10 mouse cellular contexts compared by ENCODE assay signal in genomic region chr7:121392740-121392993, GRCm38 (mm10). TPM values are rescaled to one million over a fixed set of nuclear protein-coding genes. Genes with fewer than 3 reads are reported as not detected.
DNase-seq lines count a peak whose midpoint lies in the region; ATAC-seq and TF ChIP-seq lines count a peak whose summit lies in the region.
"Had no signal": no experiment of that assay in that cellular context is flagged by ENCODE, and none has a peak within 500 bp of the region (broad histone marks: within the 10 kb centered on the region; RNA-seq: fewer than 3 reads in every experiment).

No protein-coding gene starts in this region.

- H3K9ac ChIP-seq in heart, embryonic 14.5 days (ENCODE audit: low read length) = no peak overlapping the region
- H3K9ac ChIP-seq in forebrain, embryonic 12.5 days = 0 out of 2 replicates have a peak overlapping the region, but pooled peaks have one; percentile 21
- no peak overlapping the region for H3K9ac ChIP-seq in limb, embryonic 14.5 days (ENCODE audit: low read depth, low read length, severe bottlenecking)

- H3K27ac ChIP-seq in heart, embryonic 14.5 days (replicated peaks in 1 of 2; ENCODE audit: control insufficient read depth in 1 of 2, insufficient read depth in 1 of 2, low read depth in 2 of 2, low read length in 2 of 2) = no peak overlapping the region
- H3K27ac ChIP-seq in forebrain, embryonic 12.5 days = no peak overlapping the region
- H3K27ac ChIP-seq in limb, embryonic 14.5 days (replicated peaks; ENCODE audit: low read depth, low read length) = no peak overlapping the region

- peak overlapping the region; percentile 46 for H3K4me2 ChIP-seq in heart, embryonic 14.5 days (ENCODE audit: low read length)
- peak overlapping the region; percentile 66 for H3K4me2 ChIP-seq in forebrain, embryonic 12.5 days
- peak overlapping the region; percentile 49 for H3K4me2 ChIP-seq in limb, embryonic 14.5 days (replicated peaks; ENCODE audit: low read depth, low read length, severe bottlenecking)

- H3K4me3 ChIP-seq in heart, embryonic 14.5 days (ENCODE audit: control insufficient read depth in 1 of 2, insufficient read depth in 1 of 2, low read depth in 1 of 2, low read length in 2 of 2) = no peak overlapping the region; a peak in 1 of 4 replicates
- H3K4me3 ChIP-seq in forebrain, embryonic 12.5 days (replicated peaks) = peak overlapping the region; percentile 41
- peak overlapping the region; percentile 33 for H3K4me3 ChIP-seq in limb, embryonic 14.5 days (replicated peaks; ENCODE audit: low read length)

- 0 out of 4 replicates have a peak, but pooled peaks cover 0 to 2% of the 10 kb centered on the region in 2 experiments for H3K4me1 ChIP-seq in heart, embryonic 14.5 days (ENCODE audit: control insufficient read depth in 2 of 2, insufficient read depth in 2 of 2, low read length in 2 of 2)
- peaks cover 17% of the 10 kb centered on the region for H3K4me1 ChIP-seq in forebrain, embryonic 12.5 days
- H3K4me1 ChIP-seq in limb, embryonic 14.5 days (ENCODE audit: control insufficient read depth, insufficient read depth, low read length) = peaks cover 5% of the 10 kb centered on the region

- no peak for DNase-seq in heart, postnatal 25 days (ENCODE audit: low spot score)
- peak; percentile 5 for DNase-seq in ES-CJ7 (ENCODE audit: low read depth, low spot score)
- DNase-seq in limb, embryonic 14.5 days (ENCODE audit: low spot score) = no peak
- no peak for DNase-seq in adipocyte (ENCODE audit: low spot score)
- DNase-seq in gastrocnemius, postnatal 14 days = no peak
- DNase-seq: kidney, adult 9 months; lung, postnatal 10 days had no signal

- 0 out of 2 replicates have a peak, but pooled peaks have one; percentile 17 for ATAC-seq in heart, embryonic 14.5 days (ENCODE audit: insufficient number of reproducible peaks, insufficient read depth, low FRiP score, low read depth)
- no peak for ATAC-seq in forebrain, embryonic 12.5 days (ENCODE audit: low FRiP score)
- ATAC-seq in limb, embryonic 14.5 days (ENCODE audit: low FRiP score, low read depth) = no peak
- ATAC-seq in granulocyte monocyte progenitor cell, adult 5-6 weeks (replicated peaks; ENCODE audit: poor library complexity, severe bottlenecking) = no peak

- no peaks in the 10 kb centered on the region for H3K9me3 ChIP-seq in heart, embryonic 14.5 days (ENCODE audit: control insufficient read depth, low read length)
- no peaks in the 10 kb centered on the region for H3K9me3 ChIP-seq in forebrain, embryonic 12.5 days
- no peaks in the 10 kb centered on the region for H3K9me3 ChIP-seq in limb, embryonic 14.5 days (ENCODE audit: control insufficient read depth, low read length)

- no peak for TF ChIP-seq POLR2A in limb, embryonic 14.5 days (IDR thresholded peaks at IDR 0.05; ENCODE audit: borderline replicate concordance, extremely low read depth, insufficient read depth, insufficient read length)

- 1% methylated on average over 27 of the region's 28 CpGs for WGBS in heart, embryonic 14.5 days
- WGBS in forebrain, embryonic 12.5 days = under 1% methylated on average over 28 of the region's 28 CpGs
- 1% methylated on average over 28 of the region's 28 CpGs for WGBS in limb, embryonic 14.5 days

- H3K36me3 ChIP-seq in heart, embryonic 14.5 days (ENCODE audit: control insufficient read depth, insufficient read depth, low read length) = no peaks in the 10 kb centered on the region
- no peaks in the 10 kb centered on the region for H3K36me3 ChIP-seq in forebrain, embryonic 12.5 days (replicated peaks)
- no peaks in the 10 kb centered on the region for H3K36me3 ChIP-seq in limb, embryonic 14.5 days (ENCODE audit: control insufficient read depth, insufficient read depth, low read length)

- H3K27me3 ChIP-seq in heart, embryonic 14.5 days (ENCODE audit: control insufficient read depth, insufficient read depth, low read length) = peaks cover 52% of the 10 kb centered on the region
- H3K27me3 ChIP-seq in forebrain, embryonic 12.5 days = peaks cover 62% of the 10 kb centered on the region
- peaks cover 45% of the 10 kb centered on the region for H3K27me3 ChIP-seq in limb, embryonic 14.5 days (ENCODE audit: control insufficient read depth, insufficient read depth, low read length)

- intact Hi-C loops in heart, postnatal 25 days (cut with DNase I) = no loop called here
- intact Hi-C loops in gastrocnemius, postnatal 14 days (cut with DNase I; ENCODE audit: low total_unique reads) = no loop called here

RNA-seq across cellular contexts. Expression of gene Hs3st2, which starts 1.0 kb away (rescaled TPM):
- polyA plus RNA-seq in heart, embryonic 14.5 days (2014; fragmentation: Nextera tagmentation; extraction: Ambion mirVana) = 0.08 and 0.59 TPM in 2 replicates
- total RNA-seq in heart, postnatal 25 days (2021) = not detected
- polyA plus RNA-seq in forebrain, embryonic 12.5 days (2016; fragmentation: Nextera tagmentation; extraction: Ambion mirVana) = 0.08 and 0.56 TPM in 2 replicates
- polyA plus RNA-seq in limb, embryonic 14.5 days (2012; rRNA removed) = 1.1 and 1.6 TPM in 2 replicates
- polyA plus RNA-seq in limb, embryonic 14.5 days (2014; fragmentation: Nextera tagmentation; extraction: Ambion mirVana) = 1.1 and 2.2 TPM in 2 replicates
- total RNA-seq in granulocyte monocyte progenitor cell, adult 5-6 weeks (2014; fragmentation: Nextera tagmentation) = not detected in 2 replicates
- not detected in 2 replicates for total RNA-seq in granulocyte monocyte progenitor cell, adult 5-6 weeks (2017)
- total RNA-seq in gastrocnemius, postnatal 14 days (2021) = not detected

Comparison
In these comparisons a context has a peak if more than half of its experiments do, and no peak if none do; other contexts are left out.
1. H3K4me3 ChIP-seq: peak in forebrain, embryonic 12.5 days (single experiment) and limb, embryonic 14.5 days (single experiment); none in heart, embryonic 14.5 days (0 of 2).
2. Peak in every context shown above with its lines, with median percentiles within 50 percentile points of each other: H3K4me2 ChIP-seq.